Mouse (Mus musculus) embryonic facial prominence, embryonic 15.5 days (tissue): ENCODE measurements at regions not wholly inside any gene's neighbourhood (a gene's known extent, or its start where the extent isn't known, plus 50 kb on each side); places are given as distances from the start of the nearest gene placed in this dataset.
A peak's percentile ranks its signal among the peaks of the same experiment; 100 is the strongest.

Experiments
- ATAC-seq: fragments of 200-750 bp; cut with Nextera tagmentation; 2 replicates; pipeline ENCODE4 v1.8.0; 2017; ENCODE audit warnings: low read depth, moderate TSS enrichment; ENCODE audit not compliant: insufficient number of reproducible peaks, low FRiP score, low TSS enrichment
- H3K27ac ChIP-seq: fragments of 300-500 bp; sonication (generic); replicated peaks from 2 replicates; pipeline ENCODE4 v1.5.1; 2015; ENCODE audit warnings: mild to moderate bottlenecking, inconsistent platforms
- H3K27me3 ChIP-seq: fragments of 300-500 bp; sonication (generic); 2 replicates; pipeline ENCODE4 v1.6.1; 2015; ENCODE audit warnings: inconsistent platforms
- H3K36me3 ChIP-seq: fragments of 300-500 bp; sonication (generic); 2 replicates; pipeline ENCODE4 v1.6.1; 2015; ENCODE audit warnings: mild to moderate bottlenecking, inconsistent platforms
- H3K4me1 ChIP-seq: fragments of 300-500 bp; sonication (generic); 2 replicates; pipeline ENCODE4 v1.6.1; 2015; ENCODE audit warnings: inconsistent platforms
- H3K4me2 ChIP-seq: fragments of 300-500 bp; sonication (generic); replicated peaks from 2 replicates; pipeline ENCODE4 v1.6.1; 2015; ENCODE audit warnings: mild to moderate bottlenecking, inconsistent platforms
- H3K4me3 ChIP-seq: fragments of 300-500 bp; sonication (generic); replicated peaks from 2 replicates; pipeline ENCODE4 v1.5.1; 2015; ENCODE audit warnings: mild to moderate bottlenecking, inconsistent platforms
- H3K9ac ChIP-seq: fragments of 300-500 bp; sonication (generic); 2 replicates; pipeline ENCODE4 v1.6.1; 2015; ENCODE audit warnings: inconsistent platforms
- H3K9me3 ChIP-seq: fragments of 300-500 bp; sonication (generic); replicated peaks from 2 replicates; pipeline ENCODE4 v1.6.1; 2016; ENCODE audit warnings: inconsistent platforms
- whole genome bisulfite sequencing: fragments of 180-500 bp; shearing (Covaris S2); methylation state at CpG from one replicate; pipeline ENCODE4 v1.1.7; 2015; 5-methylcytosine and 5-hydroxymethylcytosine counted together

GRCm38 (mm10) chr1:39086273-39086672 is 100.9 kb downstream of the Pdcl3 start:
- H3K27ac ChIP-seq, result no peak overlapping the region
- ATAC-seq, result no peak
- no peak overlapping the region for H3K4me3 ChIP-seq
- WGBS, result 72% methylated on average over 11 of the region's 11 CpGs
- H3K4me1 ChIP-seq, result no peaks in the 10 kb centered on the region
- H3K27me3 ChIP-seq, result no peaks in the 10 kb centered on the region
- H3K36me3 ChIP-seq, result no peaks in the 10 kb centered on the region
- no peak overlapping the region for H3K9ac ChIP-seq
- H3K4me2 ChIP-seq, result no peak overlapping the region
- H3K9me3 ChIP-seq, result no peaks in the 10 kb centered on the region

GRCm38 (mm10) chr1:39089875-39090274 is 103.7 kb upstream of the Npas2 start:
- no peaks in the 10 kb centered on the region for H3K4me1 ChIP-seq
- H3K9me3 ChIP-seq, result no peaks in the 10 kb centered on the region
- 65% methylated on average over 9 of the region's 9 CpGs for WGBS
- no peak overlapping the region for H3K4me3 ChIP-seq
- no peak overlapping the region for H3K27ac ChIP-seq
- H3K9ac ChIP-seq, result no peak overlapping the region
- H3K36me3 ChIP-seq, result no peaks in the 10 kb centered on the region
- no peak overlapping the region for H3K4me2 ChIP-seq
- no peak for ATAC-seq
- no peaks in the 10 kb centered on the region for H3K27me3 ChIP-seq

GRCm38 (mm10) chr1:39091121-39091520 is 102.4 kb upstream of the Npas2 start:
- H3K9ac ChIP-seq, result no peak overlapping the region
- H3K36me3 ChIP-seq, result no peaks in the 10 kb centered on the region
- 0 out of 2 replicates have a peak, but pooled peaks cover 3% of the 10 kb centered on the region for H3K4me1 ChIP-seq
- no peak overlapping the region for H3K4me2 ChIP-seq
- H3K4me3 ChIP-seq, result no peak overlapping the region
- no peaks in the 10 kb centered on the region for H3K27me3 ChIP-seq
- no peaks in the 10 kb centered on the region for H3K9me3 ChIP-seq
- 88% methylated on average over 8 of the region's 8 CpGs for WGBS
- H3K27ac ChIP-seq, result no peak overlapping the region
- ATAC-seq, result no peak

- Histone ChIP-seq H3K27me3 (no peaks in the 10 kb centered on the region), H3K4me3 (no peak overlapping the region), H3K4me2 (no peak overlapping the region), H3K36me3 (no peaks in the 10 kb centered on the region), H3K9me3 (no peaks in the 10 kb centered on the region), H3K9ac (no peak overlapping the region), H3K4me1 (0 out of 2 replicates have a peak, but pooled peaks cover 3% of the 10 kb centered on the region), H3K27ac (no peak overlapping the region)
- ATAC-seq, result no peak
- 89% methylated on average over 3 of the region's 3 CpGs for WGBS
Observed at GRCm38 (mm10) chr1:39091638-39092037, 101.9 kb upstream of the Npas2 start.

GRCm38 (mm10) chr1:39093291-39093690 is 100.2 kb upstream of the Npas2 start:
- no peak for ATAC-seq

GRCm38 (mm10) chr1:39094001-39094400 is 99.5 kb upstream of the Npas2 start:
- H3K9me3 ChIP-seq, result no peaks in the 10 kb centered on the region
- H3K4me3 ChIP-seq, result no peak overlapping the region
- H3K27me3 ChIP-seq, result no peaks in the 10 kb centered on the region
- no peaks in the 10 kb centered on the region for H3K36me3 ChIP-seq
- peaks cover 3% of the 10 kb centered on the region; the same call in 1 of the 2 replicates for H3K4me1 ChIP-seq
- H3K9ac ChIP-seq, result no peak overlapping the region
- H3K27ac ChIP-seq, result no peak overlapping the region
- 82% methylated on average over 8 of the region's 8 CpGs for WGBS
- H3K4me2 ChIP-seq, result no peak overlapping the region
- ATAC-seq, result no peak

More at GRCm38 (mm10) chr1:39093291-39093690, 100.2 kb upstream of the Npas2 start:
- H3K4me1 ChIP-seq, result 0 out of 2 replicates have a peak, but pooled peaks cover 3% of the 10 kb centered on the region
- 65% methylated on average over 4 of the region's 4 CpGs for WGBS
- no peak overlapping the region for H3K27ac ChIP-seq
- no peak overlapping the region for H3K4me2 ChIP-seq
- H3K27me3 ChIP-seq, result no peaks in the 10 kb centered on the region
- H3K4me3 ChIP-seq, result no peak overlapping the region
- no peaks in the 10 kb centered on the region for H3K9me3 ChIP-seq
- no peaks in the 10 kb centered on the region for H3K36me3 ChIP-seq
- no peak overlapping the region for H3K9ac ChIP-seq

GRCm38 (mm10) chr1:39095901-39096300 is 97.6 kb upstream of the Npas2 start:
- ATAC-seq, result no peak
- Histone ChIP-seq H3K4me3 (no peak overlapping the region), H3K27ac (no peak overlapping the region), H3K4me2 (no peak overlapping the region), H3K36me3 (no peaks in the 10 kb centered on the region), H3K9me3 (no peaks in the 10 kb centered on the region), H3K4me1 (peaks cover 3% of the 10 kb centered on the region; the same call in 1 of the 2 replicates), H3K27me3 (no peaks in the 10 kb centered on the region), H3K9ac (no peak overlapping the region)
- WGBS, result 67% methylated on average over 8 of the region's 8 CpGs

- Histone ChIP-seq H3K9ac (no peak overlapping the region), H3K36me3 (no peaks in the 10 kb centered on the region), H3K9me3 (no peaks in the 10 kb centered on the region), H3K27ac (no peak overlapping the region), H3K4me2 (no peak overlapping the region), H3K4me3 (no peak overlapping the region), H3K27me3 (no peaks in the 10 kb centered on the region), H3K4me1 (peaks cover 3% of the 10 kb centered on the region; the same call in 1 of the 2 replicates)
- no peak for ATAC-seq
- WGBS, result 89% methylated on average over 3 of the region's 3 CpGs
Observed at GRCm38 (mm10) chr1:39096726-39097125, 96.8 kb upstream of the Npas2 start.

GRCm38 (mm10) chr1:39097499-39097898 is 96.0 kb upstream of the Npas2 start:
- WGBS, result 89% methylated on average over 10 of the region's 10 CpGs
- Histone ChIP-seq H3K9ac (no peak overlapping the region), H3K9me3 (no peaks in the 10 kb centered on the region), H3K4me3 (no peak overlapping the region), H3K27ac (no peak overlapping the region), H3K27me3 (no peaks in the 10 kb centered on the region), H3K4me1 (peaks cover 3% of the 10 kb centered on the region; the same call in 1 of the 2 replicates), H3K36me3 (no peaks in the 10 kb centered on the region), H3K4me2 (no peak overlapping the region)
- ATAC-seq, result no peak

- 71% methylated on average over 5 of the region's 5 CpGs for WGBS
- Histone ChIP-seq H3K36me3 (no peaks in the 10 kb centered on the region), H3K4me3 (no peak overlapping the region), H3K9ac (no peak overlapping the region), H3K27ac (no peak overlapping the region), H3K9me3 (no peaks in the 10 kb centered on the region), H3K4me1 (peaks cover 3% of the 10 kb centered on the region; the same call in 1 of the 2 replicates), H3K4me2 (no peak overlapping the region), H3K27me3 (no peaks in the 10 kb centered on the region)
- ATAC-seq, result no peak
Observed at GRCm38 (mm10) chr1:39098154-39098553, 95.4 kb upstream of the Npas2 start.

- Histone ChIP-seq H3K36me3 (no peaks in the 10 kb centered on the region), H3K4me2 (no peak overlapping the region), H3K4me3 (no peak overlapping the region), H3K27me3 (no peaks in the 10 kb centered on the region), H3K27ac (0 out of 2 replicates have a peak overlapping the region, but pooled peaks have one; percentile 22), H3K9ac (no peak overlapping the region), H3K9me3 (no peaks in the 10 kb centered on the region), H3K4me1 (peaks cover 5% of the 10 kb centered on the region; the same call in 1 of the 2 replicates)
- no peak for ATAC-seq
- 56% methylated on average over 7 of the region's 7 CpGs for WGBS
Observed at GRCm38 (mm10) chr1:39099246-39099645, 94.3 kb upstream of the Npas2 start.

- H3K4me1 ChIP-seq, result peaks cover 13% of the 10 kb centered on the region
- no peak overlapping the region for H3K9ac ChIP-seq
- H3K9me3 ChIP-seq, result no peaks in the 10 kb centered on the region
- ATAC-seq, result no peak
- H3K27me3 ChIP-seq, result no peaks in the 10 kb centered on the region
- H3K36me3 ChIP-seq, result no peaks in the 10 kb centered on the region
- H3K27ac ChIP-seq, result no peak overlapping the region
- no peak overlapping the region for H3K4me3 ChIP-seq
- no peak overlapping the region for H3K4me2 ChIP-seq
Observed at GRCm38 (mm10) chr1:39100492-39100891, 93.0 kb upstream of the Npas2 start.
